8 mouse cellular contexts compared by ENCODE assay signal in genomic region chr4:155215773-155216630, GRCm38 (mm10). TPM values are rescaled to one million over a fixed set of nuclear protein-coding genes. Genes with fewer than 3 reads are reported as not detected.
DNase-seq lines count a peak whose midpoint lies in the region; ATAC-seq and TF ChIP-seq lines count a peak whose summit lies in the region.

No protein-coding gene starts in this region.

- peaks cover 79% of the 10 kb centered on the region for H3K36me3 ChIP-seq in megakaryocyte, embryonic 14.5 days (replicated peaks; ENCODE audit: low read length)
- H3K36me3 ChIP-seq in embryonic facial prominence, embryonic 10.5 days (replicated peaks), result peaks cover 27% of the 10 kb centered on the region
- H3K36me3 ChIP-seq in heart, embryonic 13.5 days, result peaks cover 9% of the 10 kb centered on the region
- H3K36me3 ChIP-seq in myocyte (ENCODE audit: control insufficient read depth, insufficient read depth), result peaks cover 5% of the 10 kb centered on the region

- peak overlapping the region; percentile 97 for H3K4me2 ChIP-seq in heart, embryonic 13.5 days
- H3K4me2 ChIP-seq in myocyte (ENCODE audit: low read depth), result peak overlapping the region; percentile 95

- DNase-seq in embryonic facial prominence, embryonic 10.5 days (ENCODE audit: low spot score), result no peak
- peak; percentile 47 to 70 for DNase-seq in kidney, postnatal 25 days
- DNase-seq in spleen, postnatal 14 days (ENCODE audit: low spot score in 2 of 2), result no peak
- DNase-seq in spleen, adult 18-20 months, result no peak

- peaks cover 98% of the 10 kb centered on the region for H3K79me2 ChIP-seq in myocyte (ENCODE audit: control insufficient read depth, insufficient read depth)

- peak overlapping the region; percentile 33 for H3K9ac ChIP-seq in heart, embryonic 13.5 days

- no peaks in the 10 kb centered on the region for H3K9me3 ChIP-seq in megakaryocyte, embryonic 14.5 days
- H3K9me3 ChIP-seq in embryonic facial prominence, embryonic 10.5 days, result no peaks in the 10 kb centered on the region
- no peaks in the 10 kb centered on the region for H3K9me3 ChIP-seq in heart, embryonic 13.5 days

- H3K4me3 ChIP-seq in megakaryocyte, embryonic 14.5 days (replicated peaks), result peak overlapping the region; percentile 36
- H3K4me3 ChIP-seq in embryonic facial prominence, embryonic 10.5 days, result peak overlapping the region; percentile 24; the same call in 1 of the 2 replicates
- H3K4me3 ChIP-seq in heart, embryonic 13.5 days, result peak overlapping the region; percentile 17
- H3K4me3 ChIP-seq in myocyte, result peak overlapping the region; percentile 98

- H3K27me3 ChIP-seq in megakaryocyte, embryonic 14.5 days (replicated peaks), result no peaks in the 10 kb centered on the region
- H3K27me3 ChIP-seq in embryonic facial prominence, embryonic 10.5 days (replicated peaks; ENCODE audit: low read depth, poor library complexity, severe bottlenecking), result no peaks in the 10 kb centered on the region
- no peaks in the 10 kb centered on the region for H3K27me3 ChIP-seq in heart, embryonic 13.5 days (replicated peaks)
- no peaks in the 10 kb centered on the region for H3K27me3 ChIP-seq in myocyte (ENCODE audit: control insufficient read depth, insufficient read depth, insufficient read length)

- WGBS in embryonic facial prominence, embryonic 10.5 days, result 68% methylated on average over 12 of the region's 12 CpGs
- WGBS in heart, embryonic 13.5 days, result 38% methylated on average over 12 of the region's 12 CpGs

- peak; percentile 27 for TF ChIP-seq POLR2A in myocyte (IDR thresholded peaks at IDR 0.05; ENCODE audit: insufficient read length, low read depth)

- no peak for ATAC-seq in megakaryocyte, adult 5-6 weeks (ENCODE audit: poor library complexity, severe bottlenecking)
- ATAC-seq in heart, embryonic 13.5 days (ENCODE audit: extremely low read depth, insufficient number of reproducible peaks, low FRiP score, low TSS enrichment), result no peak

- H3ac ChIP-seq in myocyte (ENCODE audit: control insufficient read depth, insufficient read length), result no peak overlapping the region

- peak overlapping the region; percentile 41; the same call in 1 of the 2 replicates for H3K27ac ChIP-seq in embryonic facial prominence, embryonic 10.5 days (replicated peaks)
- peak overlapping the region; percentile 72 for H3K27ac ChIP-seq in heart, embryonic 13.5 days (replicated peaks)

- H3K4me1 ChIP-seq in megakaryocyte, embryonic 14.5 days, result peaks cover 93% of the 10 kb centered on the region
- peaks cover 89% of the 10 kb centered on the region for H3K4me1 ChIP-seq in embryonic facial prominence, embryonic 10.5 days
- peaks cover 98% of the 10 kb centered on the region for H3K4me1 ChIP-seq in heart, embryonic 13.5 days

TF ChIP-seq in myocyte, 11 proteins besides CTCF, POLR2A, EP300 and RAD21:
- no peak for TF ChIP-seq SRF (IDR thresholded peaks at IDR 0.05; ENCODE audit: control insufficient read depth, insufficient read length, low read depth)
- TF ChIP-seq POLR2AphosphoS2 (IDR thresholded peaks at IDR 0.05; ENCODE audit: insufficient read length, low read depth), result no peak
- TF ChIP-seq TCF12 (IDR thresholded peaks at IDR 0.05; ENCODE audit: insufficient read depth, poor library complexity, severe bottlenecking), result peak; percentile 37
- TF ChIP-seq USF1 (IDR thresholded peaks at IDR 0.05; ENCODE audit: low read depth), result no peak
- TF ChIP-seq MAX (IDR thresholded peaks at IDR 0.05; ENCODE audit: low read depth), result no peak
- no peak for TF ChIP-seq CEBPB (IDR thresholded peaks at IDR 0.05; ENCODE audit: insufficient read depth, poor library complexity, severe bottlenecking)
- peak in 2 of 3 experiments; percentile 66 to 80 for TF ChIP-seq MYOD1 (IDR thresholded peaks at IDR 0.05; ENCODE audit: control insufficient read depth in 1 of 3, insufficient read length in 2 of 3, low read depth in 2 of 3)
- peak; percentile 58 for TF ChIP-seq REST (IDR thresholded peaks at IDR 0.05; ENCODE audit: insufficient read depth, insufficient read length)
- TF ChIP-seq MYOG (IDR thresholded peaks at IDR 0.05; ENCODE audit: control insufficient read depth in 1 of 3, insufficient read depth in 1 of 3, insufficient read length in 2 of 3, low read depth in 2 of 3), result peak in 1 of 3 experiments; percentile 88
- no peak for TF ChIP-seq E2F4 (IDR thresholded peaks at IDR 0.05; ENCODE audit: insufficient read depth)
- peak; percentile 4 for TF ChIP-seq TCF3 (IDR thresholded peaks at IDR 0.05; ENCODE audit: insufficient read length, low read depth)

RNA-seq across cellular contexts. Expression of gene Ski, which starts 6.4 kb away (rescaled TPM):
- polyA plus RNA-seq in megakaryocyte, embryonic 14.5 days (2012; ENCODE audit: insufficient read depth, low replicate concordance), result 31.5 and 38.7 TPM in 2 replicates
- 41.5 and 42.9 TPM in 2 replicates for total RNA-seq in megakaryocyte, adult 5-6 weeks (2015)
- total RNA-seq in megakaryocyte, adult 5-6 weeks (2017), result 12.4 and 13.3 TPM in 2 replicates
- 8.5 and 10.7 TPM in 2 replicates for polyA plus RNA-seq in embryonic facial prominence, embryonic 10.5 days (2016; fragmentation: Nextera tagmentation; extraction: Ambion mirVana)
- polyA plus RNA-seq in heart, embryonic 13.5 days (2015; fragmentation: Nextera tagmentation; extraction: Ambion mirVana), result 10.1 and 10.2 TPM in 2 replicates
- 54.5 TPM for polyA plus RNA-seq in myocyte (2012; fragmentation: generic; extraction: Trizol)

RNA-seq across cellular contexts. Expression of gene Faap20, which starts 33.6 kb away (rescaled TPM):
- 51.4 and 87.5 TPM in 2 replicates for polyA plus RNA-seq in megakaryocyte, embryonic 14.5 days (2012; ENCODE audit: insufficient read depth, low replicate concordance)
- 32.6 and 34.2 TPM in 2 replicates for total RNA-seq in megakaryocyte, adult 5-6 weeks (2015)
- 11.7 and 18.3 TPM in 2 replicates for total RNA-seq in megakaryocyte, adult 5-6 weeks (2017)
- polyA plus RNA-seq in embryonic facial prominence, embryonic 10.5 days (2016; fragmentation: Nextera tagmentation; extraction: Ambion mirVana), result 99.6 and 100 TPM in 2 replicates
- polyA plus RNA-seq in heart, embryonic 13.5 days (2015; fragmentation: Nextera tagmentation; extraction: Ambion mirVana), result 63.2 and 71.1 TPM in 2 replicates
- 40.4 TPM for polyA plus RNA-seq in myocyte (2012; fragmentation: generic; extraction: Trizol)

Comparison
In these comparisons a context has a peak if more than half of its experiments do, and no peak if none do; other contexts are left out.
1. H3K4me3 ChIP-seq: peak in every context shown above with its lines; median percentile 98 in myocyte; 36 in megakaryocyte, embryonic 14.5 days; 24 in embryonic facial prominence, embryonic 10.5 days; 17 in heart, embryonic 13.5 days.
2. DNase-seq: peak in kidney, postnatal 25 days (2 of 2); none in embryonic facial prominence, embryonic 10.5 days (single experiment), spleen, postnatal 14 days (0 of 2) and spleen, adult 18-20 months (0 of 2).